Mouse (Mus musculus) retina, postnatal 7 days (tissue): ENCODE data around the gene Kcna4.

ENCODE experiments used
- DNase-seq: peaks from one replicate; pipeline ENCODE4 v3.0.0-alpha.2; 2012; ENCODE audit warnings: low read depth, low spot score

Gene Kcna4

DNA sequence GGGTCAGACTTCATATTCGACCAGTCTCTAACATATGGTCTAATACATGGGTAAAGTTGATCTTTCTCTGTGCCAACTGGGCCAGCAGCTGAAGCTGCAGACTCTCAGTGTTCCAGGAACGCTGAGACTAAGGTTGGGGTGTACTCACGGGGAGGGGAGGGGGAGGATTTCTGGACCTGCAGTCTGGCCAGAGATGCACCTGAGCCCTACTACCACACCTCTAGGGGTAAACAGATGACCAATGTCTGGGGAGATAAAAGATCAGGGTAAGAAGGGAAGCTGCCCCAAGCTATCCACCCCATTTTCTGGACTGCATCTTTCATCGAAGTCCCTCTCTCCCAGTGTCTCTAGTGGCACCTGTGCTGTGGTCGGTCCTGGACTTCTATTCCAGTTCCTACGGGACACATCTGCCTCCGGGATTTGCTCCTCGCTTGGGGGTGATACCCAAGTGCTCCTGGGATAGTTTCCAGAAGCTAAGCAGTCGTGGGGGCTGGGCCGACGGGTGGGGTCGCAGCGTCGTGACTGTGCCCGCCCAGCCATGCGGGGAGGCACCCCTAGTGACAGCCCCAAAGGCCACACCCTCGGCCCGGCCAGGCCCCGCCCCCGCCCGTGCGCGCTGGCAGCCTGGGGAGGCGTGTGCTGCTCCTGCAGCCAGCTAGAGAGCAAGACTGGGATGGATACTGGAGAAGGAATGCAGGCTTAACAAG, at the start of gene Kcna4:
Gene Kcna4, plus strand, starts transcription at position 650 of the 707 bp plus-strand sequence.
- DNase-seq = peak; percentile 38

DNA sequence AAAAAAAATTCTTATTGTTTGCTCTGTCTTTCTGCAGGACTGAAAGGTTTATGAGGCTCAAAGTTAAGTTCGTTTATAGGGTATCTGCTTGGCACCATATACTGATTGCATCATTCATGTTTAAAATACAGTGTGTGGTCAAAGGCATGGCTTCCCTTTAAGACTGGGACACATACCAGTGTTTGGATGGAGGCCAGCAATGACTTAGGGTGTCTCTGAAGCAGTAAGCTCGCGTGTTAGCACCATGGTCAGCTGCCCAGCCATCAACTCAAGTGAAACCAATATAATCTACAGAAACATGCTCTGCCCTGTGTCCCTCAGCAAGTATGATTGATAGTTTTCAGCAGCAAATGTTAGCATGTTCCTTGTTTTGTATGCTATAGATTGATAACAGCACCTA, 32.3 kb upstream of the Kcna4 start:
- no peak for DNase-seq

DNA sequence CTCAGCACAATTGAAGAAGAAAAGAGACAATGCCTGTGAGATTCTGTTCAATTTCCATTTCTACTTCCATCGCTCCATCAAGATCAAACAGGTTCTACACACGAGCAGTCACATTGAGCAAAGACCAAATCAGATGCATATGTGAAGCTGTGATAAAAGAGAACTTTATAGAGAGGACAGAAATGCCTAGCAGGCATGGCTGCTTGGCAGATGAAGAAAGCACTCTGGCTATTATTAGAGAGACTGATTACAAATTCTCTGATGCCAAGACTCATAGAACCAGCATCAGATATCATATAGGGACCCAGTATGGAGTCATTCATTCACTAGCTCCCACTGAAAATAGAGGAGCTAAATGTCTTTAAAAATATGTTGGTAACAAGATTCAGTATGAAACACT, 24.2 kb upstream of the Kcna4 start:
- no peak for DNase-seq

DNA sequence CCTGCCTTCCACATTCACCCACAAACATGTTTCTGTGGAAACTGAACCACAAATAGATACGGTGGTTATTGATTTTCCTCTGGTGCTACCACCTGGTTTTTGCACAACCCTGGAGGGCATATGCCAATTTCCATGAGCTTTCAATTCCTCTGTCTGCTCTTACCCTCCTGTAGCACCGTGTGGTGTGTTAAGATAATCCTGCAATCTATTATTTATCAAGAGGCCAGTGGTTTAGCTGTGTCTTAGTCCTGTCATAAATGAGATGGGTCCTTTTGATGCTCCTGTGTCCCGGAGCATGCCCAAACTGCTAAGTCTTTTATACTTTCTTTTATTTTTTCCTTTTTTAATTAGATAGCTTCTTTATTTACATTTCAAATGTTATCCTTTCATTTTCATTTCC, 20.4 kb upstream of the Kcna4 start:
- no peak for DNase-seq

- no peak for DNase-seq
These were observed 219 bp downstream of the Kcna4 start for GRCm38 (mm10) chr2:107290697-107291019.

- DNase-seq = no peak
These were observed 703 bp downstream of the Kcna4 start for GRCm38 (mm10) chr2:107291142-107291541.

DNA sequence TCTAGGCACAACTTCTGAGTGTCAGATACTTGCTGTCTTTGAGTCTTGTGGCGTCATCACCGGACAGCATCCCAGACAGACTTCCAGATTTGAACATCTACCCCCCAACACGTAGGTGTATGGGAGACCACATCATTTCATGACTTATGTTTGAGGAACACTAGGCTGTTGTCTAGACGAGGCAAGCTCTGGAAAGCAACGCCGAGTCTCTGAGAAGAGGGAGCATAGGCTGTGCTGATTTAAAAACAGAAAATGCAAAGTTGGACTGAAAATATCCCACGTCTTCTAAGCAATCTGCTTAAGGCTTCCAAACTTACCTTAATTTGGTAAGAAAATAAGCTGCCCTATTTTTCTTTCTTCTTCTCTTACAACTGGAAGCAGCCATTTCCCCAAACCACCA, 4.1 kb downstream of the Kcna4 start:
- DNase-seq = no peak

DNA sequence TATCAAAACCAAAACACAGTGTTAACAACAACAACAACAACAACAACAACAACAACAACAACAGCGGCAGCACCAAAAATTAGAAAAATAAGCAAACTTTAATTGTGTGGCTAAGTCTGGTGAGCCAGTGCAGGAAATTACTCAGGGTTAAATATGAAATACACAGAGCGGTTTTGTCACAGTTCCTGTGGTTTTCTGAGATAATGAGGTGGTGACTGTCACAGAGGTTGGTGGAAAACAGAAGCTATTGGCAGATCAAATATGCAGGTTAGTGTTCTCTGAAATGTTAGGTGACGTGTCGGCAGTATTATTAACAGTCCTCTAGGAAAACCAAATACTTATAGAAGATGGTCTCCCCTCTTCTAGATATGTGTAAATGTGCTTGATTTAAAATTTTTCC, 11.4 kb downstream of the Kcna4 start:
- no peak for DNase-seq

DNA sequence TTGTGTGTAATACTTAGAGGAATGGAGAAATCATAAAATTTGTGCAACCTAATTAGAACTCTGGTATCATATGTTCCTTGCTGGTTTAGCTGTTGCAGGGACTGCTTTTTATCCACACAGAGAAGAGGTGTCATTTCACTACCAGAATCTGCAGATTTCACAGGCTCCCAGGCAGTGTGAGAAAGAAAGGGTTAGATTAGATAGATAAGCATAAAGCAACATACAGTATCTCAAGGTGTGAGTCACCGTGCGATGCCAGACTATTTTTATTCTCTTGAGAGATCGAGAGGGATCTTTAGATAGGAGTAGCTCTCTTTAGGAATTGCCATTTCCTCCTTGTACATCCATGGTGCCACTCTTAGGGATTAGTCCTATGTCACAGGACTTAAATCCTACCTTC, 14.3 kb downstream of the Kcna4 start:
- no peak for DNase-seq

DNA sequence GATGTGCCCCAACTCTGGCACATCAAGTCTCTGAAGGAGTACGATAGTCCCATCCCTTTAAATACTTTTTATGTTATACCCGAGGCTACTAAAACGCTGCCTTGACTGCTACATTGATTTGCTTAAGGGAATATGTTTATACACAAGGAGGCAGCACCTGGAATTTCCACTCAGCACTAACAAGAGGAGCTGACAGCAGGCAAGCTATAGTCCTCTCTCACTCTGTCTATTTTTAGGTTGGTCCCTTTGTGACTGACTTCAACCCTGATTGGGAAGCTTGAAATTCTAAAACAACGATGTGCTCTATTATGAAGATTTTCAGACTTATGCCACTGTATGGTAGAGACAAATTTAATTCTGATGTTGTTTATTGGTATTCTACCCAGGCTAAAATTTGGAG, 15.6 kb downstream of the Kcna4 start:
- no peak for DNase-seq

GRCm38 (mm10) chr2:107318636-107319035, 28.2 kb downstream of the Kcna4 start:
- DNase-seq = no peak

- no peak for DNase-seq
These were observed 31.3 kb downstream of the Kcna4 start for GRCm38 (mm10) chr2:107321596-107322226.

- DNase-seq = no peak
These were observed 33.7 kb downstream of the Kcna4 start for GRCm38 (mm10) chr2:107324090-107324489.

GRCm38 (mm10) chr2:107327276-107327675, 36.8 kb downstream of the Kcna4 start:
- DNase-seq = no peak

- no peak for DNase-seq
These were observed 50.9 kb downstream of the Kcna4 start for GRCm38 (mm10) chr2:107341291-107341690.

GRCm38 (mm10) chr2:107344807-107345206, 54.4 kb downstream of the Kcna4 start:
- DNase-seq = no peak

- no peak for DNase-seq
These were observed 54.9 kb downstream of the Kcna4 start for GRCm38 (mm10) chr2:107345299-107345698.
